Mouse (Mus musculus) MEL (cell line): ENCODE results near the gene Ppm1e. TPM values are rescaled to one million over a fixed set of nuclear protein-coding genes. Genes with fewer than 3 reads are reported as not detected.

Source experiments
- DNase-seq: peaks from one replicate; pipeline ENCODE4 v3.0.0; 2011; ENCODE audit warnings: low read depth, low spot score
- H3K27ac ChIP-seq: 2 replicates; pipeline ENCODE4 v1.5.1; 2012; ENCODE audit warnings: low read depth, mild to moderate bottlenecking, control low read depth, low read length, moderate library complexity; ENCODE audit not compliant: control insufficient read depth
- H3K27me3 ChIP-seq, 2 experiments: fragments of 150-350 bp in 1 of 2; sonication (generic) in 1 of 2; 2 replicates each; pipeline ENCODE4 v1.6.1; 2012; ENCODE audit warnings: low read length in 2 of 2, mild to moderate bottlenecking in 2 of 2, improper control_type of control experiment in 1 of 2, moderate library complexity in 1 of 2; ENCODE audit not compliant: insufficient read depth in 2 of 2, control insufficient read depth in 1 of 2
- H3K36me3 ChIP-seq, 2 experiments: 2 replicates each; pipeline ENCODE4 v1.6.1; 2012 to 2014; ENCODE audit warnings: low read length in 2 of 2, improper control_type of control experiment in 1 of 2, inconsistent platforms in 1 of 2, mild to moderate bottlenecking in 1 of 2; ENCODE audit not compliant: insufficient read depth in 2 of 2, control insufficient read depth in 1 of 2
- H3K4me1 ChIP-seq, 2 experiments: fragments of 150-350 bp in 1 of 2; sonication (generic) in 1 of 2; 2 replicates each; pipeline ENCODE4 v1.6.1; 2012; ENCODE audit warnings: low read length in 2 of 2, improper control_type of control experiment in 1 of 2, mild to moderate bottlenecking in 1 of 2; ENCODE audit not compliant: insufficient read depth in 2 of 2, control insufficient read depth in 1 of 2
- H3K4me3 ChIP-seq, 2 experiments: fragments of 150-350 bp in 1 of 2; sonication (generic) in 1 of 2; 2 replicates each; pipeline ENCODE4 v1.5.1; 2012; ENCODE audit warnings: low read depth in 2 of 2, low read length in 2 of 2, mild to moderate bottlenecking in 2 of 2, moderate library complexity in 2 of 2, control low read depth in 1 of 2, improper control_type of control experiment in 1 of 2; ENCODE audit not compliant: control insufficient read depth in 1 of 2, insufficient read depth in 1 of 2
- H3K79me2 ChIP-seq: 2 replicates; pipeline ENCODE4 v1.6.1; 2012; ENCODE audit warnings: mild to moderate bottlenecking, low read length, moderate library complexity; ENCODE audit not compliant: control insufficient read depth, poor library complexity, insufficient read depth
- H3K9ac ChIP-seq: 2 replicates; pipeline ENCODE4 v1.6.1; 2012; ENCODE audit warnings: low read depth, mild to moderate bottlenecking, control low read depth, low read length, moderate library complexity; ENCODE audit not compliant: control insufficient read depth, poor library complexity, severe bottlenecking
- H3K9me3 ChIP-seq: fragments of 150-350 bp; sonication (generic); replicated peaks from 2 replicates; pipeline ENCODE4 v1.6.1; 2012; ENCODE audit warnings: mild to moderate bottlenecking, low read length, improper control_type of control experiment, moderate library complexity; ENCODE audit not compliant: insufficient read depth
- E2F4 ChIP-seq: IDR thresholded peaks from 2 replicates; pipeline ENCODE4 v1.6.1; 2011; ENCODE audit warnings: low read depth, low read length, improper control_type of control experiment, borderline replicate concordance
- ELF1 ChIP-seq: IDR thresholded peaks from 2 replicates; pipeline ENCODE4 v1.6.1; 2014; ENCODE audit warnings: low read depth, mild to moderate bottlenecking, inconsistent platforms, low read length, improper control_type of control experiment, moderate library complexity
- GABPA ChIP-seq: IDR thresholded peaks from 2 replicates; pipeline ENCODE4 v1.6.1; 2012; ENCODE audit warnings: low read depth, mild to moderate bottlenecking, inconsistent platforms, low read length, improper control_type of control experiment, moderate library complexity
- GATA1 ChIP-seq: IDR thresholded peaks from 2 replicates; pipeline ENCODE4 v1.6.1; 2011; ENCODE audit warnings: low read depth, low read length, improper control_type of control experiment
- MAFK ChIP-seq: IDR thresholded peaks from 2 replicates; pipeline ENCODE4 v1.6.1; 2011; ENCODE audit warnings: low read depth, mild to moderate bottlenecking, low read length, improper control_type of control experiment, borderline replicate concordance
- MEF2A ChIP-seq: IDR thresholded peaks from 2 replicates; pipeline ENCODE4 v1.6.1; 2014; ENCODE audit warnings: low read depth, mild to moderate bottlenecking, inconsistent platforms, low read length, improper control_type of control experiment; ENCODE audit not compliant: poor library complexity, insufficient replicate concordance, severe bottlenecking; ENCODE audit errors: extremely low read depth
- POLR2A ChIP-seq, 2 experiments: IDR thresholded peaks; 2 replicates each; pipeline ENCODE4 v1.6.1; 2011 to 2012; ENCODE audit warnings: low read length in 2 of 2, mild to moderate bottlenecking in 2 of 2, control low read depth in 1 of 2, improper control_type of control experiment in 1 of 2, low read depth in 1 of 2, moderate library complexity in 1 of 2; ENCODE audit not compliant: control insufficient read depth in 1 of 2, insufficient read depth in 1 of 2, poor library complexity in 1 of 2
- SIN3A ChIP-seq: IDR thresholded peaks from 2 replicates; pipeline ENCODE4 v1.6.1; 2012; ENCODE audit warnings: low read length, improper control_type of control experiment, inconsistent platforms
- SMC3 ChIP-seq: IDR thresholded peaks from 2 replicates; pipeline ENCODE4 v1.6.1; 2011; ENCODE audit warnings: low read depth, low read length, improper control_type of control experiment
- TAL1 ChIP-seq: IDR thresholded peaks from 2 replicates; pipeline ENCODE4 v1.6.1; 2012; ENCODE audit warnings: mild to moderate bottlenecking, inconsistent platforms, low read length, moderate library complexity, mixed read lengths
- polyA plus RNA-seq, 2 experiments: library from polyadenylated mRNA; stranded (reverse) in 1 of 2; unstranded in 1 of 2; fragments of >175 nt in 1 of 2; fragments of >200 nt in 1 of 2; gene quantifications; 2 replicates each; pipeline versions ENCODE4 v1.2.1 to v1.2.4; 2012; ENCODE audit warnings: low replicate concordance in 2 of 2, low read depth in 1 of 2; ENCODE audit not compliant: insufficient read length in 2 of 2, insufficient read depth in 1 of 2, missing spikeins in 1 of 2
- total RNA-seq: library from RNA; depleted of rRNA; stranded (reverse); fragments of 300-350 nt; gene quantifications from 2 replicates; pipeline ENCODE4 v1.2.3, GENCODE M21; 2012; rRNA removed

Ppm1e gene
- total and polyA plus RNA-seq, 3 experiments, result 1.3 to 2.8 TPM; not detected in 1

DNA sequence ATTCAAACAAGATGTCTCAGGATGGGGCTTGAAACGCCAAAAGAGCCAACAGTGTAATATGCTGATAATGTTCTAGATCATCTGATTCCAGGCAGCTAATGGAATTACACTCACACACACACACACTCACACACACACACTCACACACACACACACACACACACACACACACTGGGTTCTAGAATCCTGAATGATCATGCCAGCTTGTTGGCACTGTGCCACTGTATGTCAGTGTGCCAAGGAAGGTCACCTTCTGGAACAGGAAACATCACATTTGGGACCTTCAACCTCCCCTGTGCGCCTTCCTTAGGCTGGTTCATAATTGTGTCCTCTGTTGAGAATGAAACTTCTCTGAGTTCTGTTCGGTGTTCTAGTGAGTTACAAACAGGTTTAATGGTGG lies 136.1 kb downstream of the Ppm1e start:
- Histone ChIP-seq H3K27ac (no peak overlapping the region), H3K4me3 (no peak overlapping the region), H3K79me2 (no peaks in the 10 kb centered on the region), H3K27me3 (no peaks in the 10 kb centered on the region), H3K9me3 (no peaks in the 10 kb centered on the region), H3K4me1 (no peaks in the 10 kb centered on the region), H3K36me3 (peaks cover 0 to 6% of the 10 kb centered on the region in 2 experiments; a peak in 2 of 4 replicates), H3K9ac (no peak overlapping the region)
- DNase-seq, result no peak
- TF ChIP-seq MEF2A (no peak), POLR2A (IDR thresholded peaks at IDR 0.05; ENCODE audit: control insufficient read depth in 1 of 2, insufficient read depth in 1 of 2, low read depth in 1 of 2, low read length in 2 of 2, poor library complexity in 1 of 2) (no peak)

DNA sequence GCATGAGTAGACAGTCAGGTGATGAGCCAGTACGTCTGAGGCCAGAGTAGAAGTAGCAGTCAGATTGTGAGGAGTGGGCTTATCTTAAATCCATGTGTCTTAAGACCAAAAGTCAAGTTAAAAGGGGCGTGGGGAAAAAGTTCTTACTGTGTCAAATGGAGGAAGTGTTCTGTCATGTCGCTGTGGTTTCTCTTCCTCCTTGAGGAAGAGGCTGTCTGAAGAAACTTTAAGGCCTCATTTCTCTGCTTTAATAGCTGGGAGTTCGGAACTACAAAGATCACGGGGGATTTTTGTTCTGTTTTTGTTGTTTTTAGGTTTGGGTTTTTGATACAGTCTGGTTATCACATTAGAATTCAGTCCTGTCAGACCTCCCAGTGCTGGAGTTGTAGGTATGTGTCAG lies 146.5 kb downstream of the Ppm1e start:
- no peak overlapping the region for H3K4me3 ChIP-seq
- peaks cover 0 to 3% of the 10 kb centered on the region in 2 experiments; a peak in 1 of 4 replicates for H3K4me1 ChIP-seq
- DNase-seq, result peak; percentile 53
- no peaks in the 10 kb centered on the region for H3K79me2 ChIP-seq
- no peaks in the 10 kb centered on the region for H3K9me3 ChIP-seq
- no peak overlapping the region for H3K27ac ChIP-seq
- H3K36me3 ChIP-seq, result peaks cover 10 to 20% of the 10 kb centered on the region in 2 experiments
- H3K27me3 ChIP-seq, result no peaks in the 10 kb centered on the region
- no peak overlapping the region for H3K9ac ChIP-seq
- no peak for TF ChIP-seq MAFK
- TF ChIP-seq GABPA, result no peak
- no peak for TF ChIP-seq TAL1
- TF ChIP-seq GATA1, result no peak
- TF ChIP-seq SMC3, result no peak
- TF ChIP-seq E2F4, result no peak
- no peak for TF ChIP-seq ELF1
- TF ChIP-seq MEF2A, result no peak
- TF ChIP-seq SIN3A, result no peak

Other genes with a start within 250 kb of the Ppm1e start
- 21.3 and 24.5 TPM in 2 replicates for gene Ska2, start 249.8 kb downstream of the Ppm1e start, total RNA-seq
- 10 to 100 TPM in 1 of 2 experiments, not detected in 1; 24.8 TPM for gene Ska2, start 249.8 kb downstream of the Ppm1e start, polyA plus RNA-seq
- gene Trim37, start 231.9 kb downstream of the Ppm1e start, total RNA-seq, result 39.3 and 48.9 TPM in 2 replicates
- gene Trim37, start 231.9 kb downstream of the Ppm1e start, polyA plus RNA-seq, result 10 to 100 TPM in 1 of 2 experiments, not detected in 1; 52.1 TPM
- 1.5 and 2.5 TPM in 2 replicates for gene Rad51c, start 45.9 kb upstream of the Ppm1e start, total RNA-seq
- gene Rad51c, start 45.9 kb upstream of the Ppm1e start, polyA plus RNA-seq, result 1 to 10 TPM in 1 of 2 experiments, not detected in 1; 1.9 TPM
- gene Tex14, start 46.0 kb upstream of the Ppm1e start, total RNA-seq, result 0.23 and 0.42 TPM in 2 replicates
- under 1 TPM in 1 of 2 experiments, not detected in 1; 0.42 TPM for gene Tex14, start 46.0 kb upstream of the Ppm1e start, polyA plus RNA-seq
- gene Gm11492, start 207.6 kb upstream of the Ppm1e start, total RNA-seq, result not detected in 2 replicates
- gene Gm11492, start 207.6 kb upstream of the Ppm1e start, polyA plus RNA-seq, result not detected
- 1.0 and 1.5 TPM in 2 replicates for gene Sept4, start 209.9 kb upstream of the Ppm1e start, total RNA-seq
- 1 to 10 TPM in 1 of 2 experiments, not detected in 1; 2.4 TPM for gene Sept4, start 209.9 kb upstream of the Ppm1e start, polyA plus RNA-seq
- 25.0 and 32.4 TPM in 2 replicates for gene Mtmr4, start 233.1 kb upstream of the Ppm1e start, total RNA-seq
- 10 to 100 TPM in 1 of 2 experiments, not detected in 1; 25.9 TPM for gene Mtmr4, start 233.1 kb upstream of the Ppm1e start, polyA plus RNA-seq